Mouse (Mus musculus) small intestine, adult 2 months (tissue): ENCODE measurements around the gene Camk2n2. TPM values are rescaled to one million over a fixed set of nuclear protein-coding genes. Genes with fewer than 3 reads are reported as not detected.

Experiments
- H3K27ac ChIP-seq: fragments of 200-500 bp; 2 replicates; pipeline ENCODE4 v1.5.1; 2012; ENCODE audit warnings: low read depth, low read length, control low read depth, inconsistent platforms; ENCODE audit not compliant: insufficient read depth
- H3K27me3 ChIP-seq: fragments of 200-500 bp; 2 replicates; pipeline ENCODE4 v1.6.1; 2012; ENCODE audit warnings: mild to moderate bottlenecking, moderate library complexity, low read length, inconsistent platforms; ENCODE audit not compliant: control insufficient read depth, insufficient read depth
- H3K36me3 ChIP-seq: fragments of 200-500 bp; 2 replicates; pipeline ENCODE4 v1.6.1; 2012; ENCODE audit warnings: mild to moderate bottlenecking, low read length, control low read depth, inconsistent platforms; ENCODE audit not compliant: control insufficient read depth, insufficient read depth
- H3K4me1 ChIP-seq: fragments of 200-500 bp; 2 replicates; pipeline ENCODE4 v1.6.1; 2012; ENCODE audit warnings: low read length, inconsistent platforms, mixed read lengths; ENCODE audit not compliant: control insufficient read depth, insufficient read depth, insufficient read length
- H3K4me3 ChIP-seq: fragments of 200-500 bp; 2 replicates; pipeline ENCODE4 v1.5.1; 2012; ENCODE audit warnings: low read depth, mild to moderate bottlenecking, control low read depth, inconsistent platforms, low read length, moderate library complexity
- CTCF ChIP-seq: fragments of 200-500 bp; IDR thresholded peaks from 2 replicates; pipeline ENCODE4 v1.5.1; 2012; ENCODE audit warnings: low read depth, mild to moderate bottlenecking, control low read depth, inconsistent platforms, low read length, moderate library complexity, mixed read lengths; ENCODE audit not compliant: insufficient replicate concordance, insufficient read length; ENCODE audit errors: extremely low read depth
- POLR2A ChIP-seq: fragments of 200-500 bp; IDR thresholded peaks from 2 replicates; pipeline ENCODE4 v1.6.1; 2012; ENCODE audit warnings: low read depth, mild to moderate bottlenecking, control low read depth, inconsistent platforms, low read length, moderate library complexity
- WGBS: fragments of 180-500 bp; shearing (Covaris S2); methylation state at CpG from one replicate; pipeline ENCODE4 v1.1.7; 2018; 5-methylcytosine and 5-hydroxymethylcytosine counted together
- polyA plus RNA-seq: library from polyadenylated mRNA; depleted of rRNA; stranded (reverse); fragments of >200 nt; gene quantifications from 2 replicates; pipeline ENCODE4 v1.2.3, GENCODE M21; 2012

The Camk2n2 gene
- polyA plus RNA-seq, 1 experiment: 6.7 TPM

DNA sequence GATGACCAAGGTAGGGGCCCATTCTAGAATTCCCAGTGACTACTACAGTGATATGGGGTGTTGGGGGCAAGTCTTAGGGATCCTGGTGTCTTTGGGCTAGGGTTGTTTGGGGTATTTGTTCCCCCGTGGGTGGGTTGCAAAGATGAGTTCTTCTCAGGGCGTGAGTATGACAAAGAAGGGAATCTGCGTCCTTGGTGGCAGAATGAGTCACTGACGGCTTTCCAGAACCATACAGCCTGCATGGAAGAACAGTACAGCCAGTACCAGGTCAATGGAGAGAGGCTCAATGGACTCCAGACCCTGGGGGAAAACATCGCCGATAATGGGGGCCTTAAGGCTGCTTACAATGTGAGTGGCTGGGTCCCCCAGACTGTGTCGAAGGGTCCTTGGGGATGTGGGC is 22.8 kb upstream of the Camk2n2 start:
- H3K27ac ChIP-seq: no peak overlapping the region
- TF ChIP-seq CTCF (no peak), POLR2A (no peak)
- 0 out of 2 replicates have a peak, but pooled peaks cover 2% of the 10 kb centered on the region for H3K4me1 ChIP-seq
- WGBS: 82% methylated on average over 7 of the region's 7 CpGs
- H3K36me3 ChIP-seq: no peaks in the 10 kb centered on the region
- H3K27me3 ChIP-seq: no peaks in the 10 kb centered on the region
- no peak overlapping the region for H3K4me3 ChIP-seq

DNA sequence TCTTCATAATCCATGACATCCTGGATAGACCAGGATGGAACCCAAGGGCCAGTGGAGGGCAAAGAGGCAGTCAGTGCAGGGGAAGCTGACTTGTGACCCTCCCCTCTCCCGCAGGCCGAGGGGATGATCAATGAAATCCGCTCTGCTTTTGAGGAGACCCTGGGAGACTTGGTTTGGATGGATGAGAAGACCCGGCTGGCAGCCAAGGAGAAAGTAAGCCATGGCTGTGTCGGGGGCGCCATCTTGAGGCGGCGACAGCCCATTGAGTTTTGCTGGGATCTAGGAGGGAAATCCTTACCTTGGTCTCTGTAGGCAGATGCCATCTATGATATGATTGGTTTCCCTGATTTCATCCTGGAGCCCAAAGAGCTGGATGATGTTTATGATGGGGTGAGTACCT is 21.1 kb upstream of the Camk2n2 start:
- no peaks in the 10 kb centered on the region for H3K27me3 ChIP-seq
- H3K36me3 ChIP-seq: no peaks in the 10 kb centered on the region
- H3K4me3 ChIP-seq: no peak overlapping the region
- 0 out of 2 replicates have a peak, but pooled peaks cover 2% of the 10 kb centered on the region for H3K4me1 ChIP-seq
- H3K27ac ChIP-seq: no peak overlapping the region
- TF ChIP-seq CTCF: peak; percentile 86
- no peak for TF ChIP-seq POLR2A
- WGBS: under 1% methylated on average over 8 of the region's 8 CpGs

DNA sequence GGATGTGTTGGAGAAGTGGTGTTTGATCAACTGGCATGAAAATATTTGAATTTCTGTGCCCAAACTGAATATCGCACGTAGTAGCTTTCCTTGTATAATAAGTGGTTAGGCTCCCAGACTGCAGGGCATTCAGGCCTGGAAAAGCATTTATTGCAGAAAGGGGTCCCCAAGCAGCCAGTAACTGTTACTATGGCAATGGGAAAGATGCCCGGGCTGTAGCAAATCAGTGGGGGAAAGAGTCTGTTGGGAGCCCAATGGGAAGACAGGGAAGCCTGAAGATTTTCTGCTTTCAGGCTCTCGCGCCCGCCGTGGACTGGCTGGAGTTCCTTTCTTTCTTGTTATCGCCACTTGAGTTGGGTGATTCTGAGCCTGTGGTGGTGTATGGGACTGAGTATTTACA is 17.3 kb upstream of the Camk2n2 start:
- WGBS: 78% methylated on average over 8 of the region's 8 CpGs
- H3K4me1 ChIP-seq: 0 out of 2 replicates have a peak, but pooled peaks cover 2% of the 10 kb centered on the region
- no peaks in the 10 kb centered on the region for H3K36me3 ChIP-seq

DNA sequence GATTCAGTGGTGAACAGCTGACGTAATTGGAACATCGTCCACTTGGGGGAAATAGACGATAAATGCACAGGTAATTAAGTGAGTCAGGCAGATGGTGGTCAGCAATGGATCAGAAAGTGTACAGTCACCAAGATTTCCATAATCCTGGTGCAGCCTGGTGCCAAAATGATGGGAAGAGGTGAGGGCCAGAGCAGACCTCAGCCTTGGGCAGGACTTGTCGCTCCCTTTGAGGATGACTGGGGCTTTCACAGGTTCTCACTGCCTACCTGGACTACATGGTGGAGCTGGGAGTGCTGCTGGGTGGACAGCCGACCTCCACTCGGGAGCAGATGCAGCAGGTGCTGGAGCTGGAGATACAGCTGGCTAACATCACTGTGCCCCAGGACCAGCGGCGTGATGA is 16.3 kb upstream of the Camk2n2 start:
- H3K27me3 ChIP-seq: no peaks in the 10 kb centered on the region
- H3K4me3 ChIP-seq: no peak overlapping the region
- 0 out of 2 replicates have a peak, but pooled peaks cover 2% of the 10 kb centered on the region for H3K4me1 ChIP-seq
- no peak for TF ChIP-seq POLR2A
- no peak for TF ChIP-seq CTCF
- H3K27ac ChIP-seq: no peak overlapping the region
- no peaks in the 10 kb centered on the region for H3K36me3 ChIP-seq
- WGBS: 56% methylated on average over 8 of the region's 8 CpGs

More for the DNA sequence above, 17.3 kb upstream of the Camk2n2 start:
- Histone ChIP-seq H3K27me3 (no peaks in the 10 kb centered on the region), H3K4me3 (no peak overlapping the region), H3K27ac (no peak overlapping the region)
- TF ChIP-seq CTCF (no peak), POLR2A (no peak)

DNA sequence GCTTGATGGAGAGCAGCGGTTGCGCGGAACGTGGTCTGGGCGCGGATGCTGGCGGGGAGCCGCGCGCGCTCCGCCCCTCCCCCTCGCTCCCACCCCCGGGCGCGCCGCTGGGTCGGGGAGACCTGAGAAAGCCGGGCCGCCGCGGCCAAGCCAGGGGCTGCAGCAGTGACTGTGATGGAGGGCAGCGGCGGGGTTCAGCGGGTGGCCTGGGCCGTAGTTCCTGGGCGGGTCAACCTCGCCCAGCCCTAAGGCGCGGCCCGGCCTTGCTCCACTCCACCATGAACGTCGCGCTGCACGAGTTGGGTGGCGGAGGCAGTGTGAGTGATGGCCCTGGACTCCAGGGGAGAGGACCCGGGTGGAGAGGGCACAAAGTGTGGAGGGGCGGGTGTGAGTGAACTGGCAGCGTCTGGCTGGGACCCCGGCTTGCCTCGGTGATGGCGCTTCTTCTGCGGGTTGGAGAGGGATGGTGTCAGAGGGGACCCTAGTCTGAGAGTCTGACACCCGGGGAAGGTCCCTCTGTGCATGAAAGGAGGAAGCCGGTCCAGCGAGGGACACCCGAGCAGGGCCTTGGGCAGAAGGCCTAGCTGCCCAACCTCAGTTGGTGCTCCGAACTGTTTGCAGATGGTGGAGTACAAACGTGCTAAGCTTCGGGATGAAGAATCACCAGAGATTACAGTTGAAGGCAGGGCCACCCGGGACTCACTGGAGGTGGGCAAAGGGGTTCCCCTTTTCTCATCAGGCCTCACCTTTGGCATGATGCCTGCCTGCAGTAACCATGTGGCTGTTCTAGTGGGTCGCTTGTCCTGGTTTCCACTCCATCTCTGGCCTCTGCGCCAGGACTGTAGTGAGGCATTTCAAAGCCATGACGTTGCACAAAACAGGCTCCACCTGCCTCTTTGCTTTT is 8.9 kb upstream of the Camk2n2 start, which contains the start of gene Ece2:
Gene Ece2 (plus strand): TSS at position 98 of the 904 bp plus-strand sequence.
- Histone ChIP-seq H3K4me3 (peak within 1 kb of the TSS; percentile 48), H3K27me3 (peaks cover 23% of the 10 kb centered on the region), H3K27ac (no peak within 1 kb of the TSS), H3K36me3 (no peaks in the 10 kb centered on the region), H3K4me1 (peaks cover 6% of the 10 kb centered on the region)
- TF ChIP-seq CTCF (no peak), POLR2A (no peak)
- 10% methylated on average over 52 of the region's 54 CpGs for WGBS

DNA sequence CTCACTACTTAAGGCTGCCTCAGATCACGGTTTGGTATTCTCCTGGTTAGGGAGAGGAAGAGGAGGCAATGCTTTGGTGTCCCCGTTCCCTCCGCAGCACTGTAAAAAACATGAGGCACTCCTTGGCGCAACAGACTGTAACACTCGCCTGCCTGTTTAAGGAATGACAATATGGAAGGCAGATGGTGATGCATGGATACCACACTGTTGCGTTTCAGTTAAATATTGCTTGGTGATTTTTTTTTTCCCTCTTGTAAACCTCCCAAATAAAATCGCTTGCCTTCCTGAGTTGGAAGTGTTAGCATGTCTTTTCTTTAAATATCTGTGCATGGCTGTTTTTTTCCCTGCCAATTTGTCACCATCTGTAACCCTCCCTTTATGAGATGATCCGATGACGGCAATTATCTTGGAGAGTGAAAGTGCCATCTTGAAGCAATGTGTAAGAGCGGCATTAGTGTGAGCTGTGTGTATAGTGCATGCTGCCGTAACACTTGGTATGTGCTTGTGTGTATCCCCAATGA is 7.8 kb upstream of the Camk2n2 start:
- WGBS: 66% methylated on average over 11 of the region's 11 CpGs
- H3K36me3 ChIP-seq: no peaks in the 10 kb centered on the region
- H3K27ac ChIP-seq: no peak overlapping the region
- peaks cover 6% of the 10 kb centered on the region for H3K4me1 ChIP-seq
- no peak for TF ChIP-seq POLR2A
- TF ChIP-seq CTCF: no peak
- H3K4me3 ChIP-seq: no peak overlapping the region
- peaks cover 23% of the 10 kb centered on the region for H3K27me3 ChIP-seq

DNA sequence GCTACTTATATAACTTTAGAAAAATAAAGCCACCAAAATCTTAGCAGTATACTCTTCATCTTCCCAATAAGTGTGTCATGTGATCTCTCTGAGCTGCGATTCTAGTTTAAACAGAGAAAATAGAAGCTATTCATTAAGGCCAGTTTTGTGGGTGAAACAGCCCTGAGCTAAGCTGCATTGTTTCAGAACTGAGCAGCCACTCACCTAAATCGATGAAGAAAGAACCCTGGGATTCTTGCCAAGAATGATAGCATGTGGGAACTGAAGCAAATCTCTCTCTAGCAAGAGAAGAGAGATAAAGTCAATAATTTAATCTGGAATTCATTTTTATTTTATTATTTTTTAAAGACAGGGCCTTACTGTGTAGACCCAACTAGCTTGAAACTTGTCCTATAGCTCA is 2.1 kb upstream of the Camk2n2 start:
- no peak overlapping the region for H3K4me3 ChIP-seq
- WGBS: 26% methylated on average over 2 of the region's 2 CpGs
- H3K27ac ChIP-seq: no peak overlapping the region
- H3K36me3 ChIP-seq: no peaks in the 10 kb centered on the region; the same call in 1 of the 2 replicates
- TF ChIP-seq POLR2A: no peak
- TF ChIP-seq CTCF: no peak
- H3K4me1 ChIP-seq: peaks cover 24% of the 10 kb centered on the region
- peaks cover 18% of the 10 kb centered on the region for H3K27me3 ChIP-seq
